Mouse (Mus musculus): Measurements from ENCODE around the gene Them7. TPM values are rescaled to one million over a fixed set of nuclear protein-coding genes. Genes with fewer than 3 reads are reported as not detected.

Them7 gene
- polyA plus RNA-seq (2011; ENCODE audit: insufficient read length, low read depth, missing spikeins), result not detected in 2 replicates

GRCm38 (mm10) chr2:105224134-105224986, at the start of gene Them7:
Gene Them7 (plus strand): TSS chr2:105224320.
- peak within 1 kb of the TSS; percentile 1 for H3K4me3 ChIP-seq (ENCODE audit: insufficient read depth, low read length)
- TF ChIP-seq POLR2A (IDR thresholded peaks at IDR 0.05; ENCODE audit: low read depth, low read length) (no peak), CTCF (IDR thresholded peaks at IDR 0.05; ENCODE audit: borderline replicate concordance, insufficient read depth, low read length) (no peak)
- H3K4me1 ChIP-seq (ENCODE audit: control insufficient read depth, insufficient read depth, low read length), result peaks cover 5% of the 10 kb centered on the region; the same call in 1 of the 2 replicates
- no peak within 1 kb of the TSS for H3K27ac ChIP-seq (ENCODE audit: insufficient read depth, low read length)

- Histone ChIP-seq H3K4me3 (ENCODE audit: insufficient read depth, low read length) (no peak overlapping the region), H3K27ac (ENCODE audit: insufficient read depth, low read length) (no peak overlapping the region), H3K4me1 (ENCODE audit: control insufficient read depth, insufficient read depth, low read length) (no peaks in the 10 kb centered on the region)
- TF ChIP-seq CTCF (IDR thresholded peaks at IDR 0.05; ENCODE audit: borderline replicate concordance, insufficient read depth, low read length) (no peak), POLR2A (IDR thresholded peaks at IDR 0.05; ENCODE audit: low read depth, low read length) (no peak)
These were observed 45.2 kb upstream of the Them7 start for GRCm38 (mm10) chr2:105178871-105179270.

- TF ChIP-seq POLR2A (IDR thresholded peaks at IDR 0.05; ENCODE audit: low read depth, low read length) (no peak), CTCF (IDR thresholded peaks at IDR 0.05; ENCODE audit: borderline replicate concordance, insufficient read depth, low read length) (no peak)
- Histone ChIP-seq H3K27ac (ENCODE audit: insufficient read depth, low read length) (no peak overlapping the region), H3K4me1 (ENCODE audit: control insufficient read depth, insufficient read depth, low read length) (no peaks in the 10 kb centered on the region), H3K4me3 (ENCODE audit: insufficient read depth, low read length) (no peak overlapping the region)
These were observed 41.6 kb upstream of the Them7 start for GRCm38 (mm10) chr2:105182501-105182900.

- no peaks in the 10 kb centered on the region for H3K4me1 ChIP-seq (ENCODE audit: control insufficient read depth, insufficient read depth, low read length)
- TF ChIP-seq POLR2A (IDR thresholded peaks at IDR 0.05; ENCODE audit: low read depth, low read length), result no peak
- no peak for TF ChIP-seq CTCF (IDR thresholded peaks at IDR 0.05; ENCODE audit: borderline replicate concordance, insufficient read depth, low read length)
These were observed 39.0 kb upstream of the Them7 start for GRCm38 (mm10) chr2:105185140-105185539.

GRCm38 (mm10) chr2:105185768-105186529, 38.2 kb upstream of the Them7 start:
- no peak overlapping the region for H3K27ac ChIP-seq (ENCODE audit: insufficient read depth, low read length)

More at GRCm38 (mm10) chr2:105185140-105185539, 39.0 kb upstream of the Them7 start:
- Histone ChIP-seq H3K27ac (ENCODE audit: insufficient read depth, low read length) (no peak overlapping the region), H3K4me3 (ENCODE audit: insufficient read depth, low read length) (no peak overlapping the region)

GRCm38 (mm10) chr2:105186591-105186990, 37.5 kb upstream of the Them7 start:
- Histone ChIP-seq H3K4me3 (ENCODE audit: insufficient read depth, low read length) (no peak overlapping the region), H3K27ac (ENCODE audit: insufficient read depth, low read length) (no peak overlapping the region), H3K4me1 (ENCODE audit: control insufficient read depth, insufficient read depth, low read length) (no peaks in the 10 kb centered on the region)
- no peak for TF ChIP-seq POLR2A (IDR thresholded peaks at IDR 0.05; ENCODE audit: low read depth, low read length)
- no peak for TF ChIP-seq CTCF (IDR thresholded peaks at IDR 0.05; ENCODE audit: borderline replicate concordance, insufficient read depth, low read length)

More at GRCm38 (mm10) chr2:105185768-105186529, 38.2 kb upstream of the Them7 start:
- no peaks in the 10 kb centered on the region for H3K4me1 ChIP-seq (ENCODE audit: control insufficient read depth, insufficient read depth, low read length)
- H3K4me3 ChIP-seq (ENCODE audit: insufficient read depth, low read length), result no peak overlapping the region
- TF ChIP-seq CTCF (IDR thresholded peaks at IDR 0.05; ENCODE audit: borderline replicate concordance, insufficient read depth, low read length), result no peak
- TF ChIP-seq POLR2A (IDR thresholded peaks at IDR 0.05; ENCODE audit: low read depth, low read length), result no peak

- Histone ChIP-seq H3K27ac (ENCODE audit: insufficient read depth, low read length) (no peak overlapping the region), H3K4me3 (ENCODE audit: insufficient read depth, low read length) (no peak overlapping the region), H3K4me1 (ENCODE audit: control insufficient read depth, insufficient read depth, low read length) (no peaks in the 10 kb centered on the region)
- TF ChIP-seq CTCF (IDR thresholded peaks at IDR 0.05; ENCODE audit: borderline replicate concordance, insufficient read depth, low read length), result no peak
- no peak for TF ChIP-seq POLR2A (IDR thresholded peaks at IDR 0.05; ENCODE audit: low read depth, low read length)
These were observed 35.9 kb upstream of the Them7 start for GRCm38 (mm10) chr2:105188182-105188581.

- no peak for TF ChIP-seq CTCF (IDR thresholded peaks at IDR 0.05; ENCODE audit: borderline replicate concordance, insufficient read depth, low read length)
- TF ChIP-seq POLR2A (IDR thresholded peaks at IDR 0.05; ENCODE audit: low read depth, low read length), result no peak
- H3K4me3 ChIP-seq (ENCODE audit: insufficient read depth, low read length), result no peak overlapping the region
These were observed 34.8 kb upstream of the Them7 start for GRCm38 (mm10) chr2:105189352-105189751.

GRCm38 (mm10) chr2:105200152-105200551, 24.0 kb upstream of the Them7 start:
- Histone ChIP-seq H3K4me3 (ENCODE audit: insufficient read depth, low read length) (no peak overlapping the region), H3K4me1 (ENCODE audit: control insufficient read depth, insufficient read depth, low read length) (no peaks in the 10 kb centered on the region), H3K27ac (ENCODE audit: insufficient read depth, low read length) (no peak overlapping the region)
- TF ChIP-seq POLR2A (IDR thresholded peaks at IDR 0.05; ENCODE audit: low read depth, low read length) (no peak), CTCF (IDR thresholded peaks at IDR 0.05; ENCODE audit: borderline replicate concordance, insufficient read depth, low read length) (no peak)

More at GRCm38 (mm10) chr2:105189352-105189751, 34.8 kb upstream of the Them7 start:
- no peak overlapping the region for H3K27ac ChIP-seq (ENCODE audit: insufficient read depth, low read length)
- H3K4me1 ChIP-seq (ENCODE audit: control insufficient read depth, insufficient read depth, low read length), result no peaks in the 10 kb centered on the region

Measured in embryonic fibroblast, embryonic 13.5 days (primary cell).